Mouse (Mus musculus) kidney, embryonic 15.5 days (tissue): Measurements from ENCODE around the gene Lpp. TPM values are rescaled to one million over a fixed set of nuclear protein-coding genes. Genes with fewer than 3 reads are reported as not detected.
A peak's percentile ranks its signal among the peaks of the same experiment; 100 is the strongest.

Source experiments
- ATAC-seq: fragments of 200-750 bp; cut with Nextera tagmentation; replicated peaks from 2 replicates; pipeline ENCODE4 v1.8.0; 2017; ENCODE audit warnings: moderate TSS enrichment; ENCODE audit not compliant: low FRiP score
- H3K27ac ChIP-seq: fragments of 300-500 bp; sonication (generic); 2 replicates; pipeline ENCODE4 v1.5.1; 2015; ENCODE audit warnings: mild to moderate bottlenecking, inconsistent platforms
- H3K27me3 ChIP-seq: fragments of 300-500 bp; sonication (generic); 2 replicates; pipeline ENCODE4 v1.6.1; 2015; ENCODE audit warnings: inconsistent platforms
- H3K36me3 ChIP-seq: fragments of 300-500 bp; sonication (generic); 2 replicates; pipeline ENCODE4 v1.6.1; 2015; ENCODE audit warnings: inconsistent platforms
- H3K4me1 ChIP-seq: fragments of 300-500 bp; sonication (generic); 2 replicates; pipeline ENCODE4 v1.6.1; 2015; ENCODE audit warnings: inconsistent platforms
- H3K4me2 ChIP-seq: fragments of 300-500 bp; sonication (generic); 2 replicates; pipeline ENCODE4 v1.6.1; 2015; ENCODE audit warnings: moderate library complexity, mild to moderate bottlenecking, inconsistent platforms
- H3K4me3 ChIP-seq: fragments of 300-500 bp; sonication (generic); replicated peaks from 2 replicates; pipeline ENCODE4 v1.5.1; 2015; ENCODE audit warnings: mild to moderate bottlenecking, inconsistent platforms
- H3K9ac ChIP-seq: fragments of 300-500 bp; sonication (generic); 2 replicates; pipeline ENCODE4 v1.6.1; 2015; ENCODE audit warnings: mild to moderate bottlenecking, inconsistent platforms
- H3K9me3 ChIP-seq: fragments of 300-500 bp; sonication (generic); replicated peaks from 2 replicates; pipeline ENCODE4 v1.6.1; 2016; ENCODE audit warnings: inconsistent platforms
- WGBS: fragments of 180-500 bp; shearing (Covaris S2); methylation state at CpG from one replicate; pipeline ENCODE4 v1.1.7; 2015; ENCODE audit warnings: mixed read lengths; 5-methylcytosine and 5-hydroxymethylcytosine counted together
- polyA plus RNA-seq: library from polyadenylated mRNA; unstranded; fragments of >200 nt; fragmentation: Nextera tagmentation; extraction: Ambion mirVana; gene quantifications from 2 replicates; pipeline ENCODE4 v1.2.1, GENCODE M21; 2015

Gene Lpp
- polyA plus RNA-seq: 50.8 and 58.6 TPM in 2 replicates

DNA sequence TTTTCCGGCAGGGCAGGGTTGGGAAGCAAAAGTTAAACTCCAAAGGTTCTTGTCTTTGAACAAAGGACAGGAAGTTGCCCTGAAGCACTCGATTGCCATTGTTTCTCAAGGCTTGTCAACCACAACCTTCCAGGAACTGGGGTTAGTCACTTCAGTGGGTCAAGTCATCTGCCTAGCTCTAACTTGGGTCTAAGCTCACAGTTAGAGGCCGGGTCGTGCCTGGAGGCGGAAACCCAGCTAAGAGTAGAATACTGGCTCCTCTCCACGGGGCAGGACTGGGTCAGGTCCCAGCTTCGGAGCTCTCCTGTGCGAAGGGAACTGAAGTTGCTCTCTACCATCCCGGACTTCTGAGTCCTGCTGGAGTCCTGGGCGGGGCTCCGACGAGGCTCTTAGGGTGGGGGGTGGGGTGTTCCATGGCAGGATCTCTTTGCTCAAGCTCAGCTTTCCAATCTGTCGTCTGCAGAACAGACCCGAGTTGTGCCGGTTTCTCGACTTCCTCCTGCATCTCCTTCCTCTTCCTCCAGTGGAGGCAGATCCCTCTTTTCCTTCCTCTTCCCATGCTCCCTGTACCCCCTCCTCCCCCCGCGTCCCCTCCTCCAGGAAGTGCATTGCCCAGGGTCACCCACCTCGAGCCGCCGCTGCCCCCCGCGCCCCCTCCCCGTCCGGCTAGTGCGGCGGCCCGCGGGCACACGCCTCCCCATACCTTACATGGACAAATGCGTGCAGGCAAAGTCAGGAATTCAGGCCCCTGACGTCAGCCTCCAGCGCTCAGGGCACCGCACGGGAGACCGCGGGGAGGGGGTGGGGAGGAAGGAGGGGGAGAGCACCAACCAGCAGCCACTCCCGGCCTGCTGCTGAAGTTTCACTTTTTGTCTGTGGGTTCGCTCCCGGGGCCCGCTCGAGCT lies at the start of gene Lpp:
TSS of gene Lpp (plus strand) at position 857 of the 905 bp plus-strand sequence.
- peak; percentile 91 for ATAC-seq
- Histone ChIP-seq H3K36me3 (no peaks in the 10 kb centered on the region), H3K4me3 (peak within 1 kb of the TSS; percentile 83), H3K27ac (peak within 1 kb of the TSS; percentile 99), H3K9ac (peak within 1 kb of the TSS; percentile 90), H3K27me3 (no peaks in the 10 kb centered on the region), H3K4me1 (peaks cover 44% of the 10 kb centered on the region), H3K9me3 (0 out of 2 replicates have a peak, but pooled peaks cover 3% of the 10 kb centered on the region), H3K4me2 (peak within 1 kb of the TSS; percentile 72)
- 2% methylated on average over 42 of the region's 42 CpGs for WGBS

GRCm38 (mm10) chr16:24347582-24348411 lies 45.5 kb upstream of the Lpp start:
- peak overlapping the region; percentile 23; the same call in 1 of the 2 replicates for H3K4me3 ChIP-seq
- no peaks in the 10 kb centered on the region for H3K36me3 ChIP-seq
- ATAC-seq: peak; percentile 71; the same call in 1 of the 2 replicates
- 0 out of 2 replicates have a peak overlapping the region, but pooled peaks have one; percentile 35 for H3K27ac ChIP-seq
- H3K9me3 ChIP-seq: no peaks in the 10 kb centered on the region
- H3K9ac ChIP-seq: no peak overlapping the region
- peak overlapping the region; percentile 48 for H3K4me2 ChIP-seq
- peaks cover 25% of the 10 kb centered on the region for H3K4me1 ChIP-seq
- 25% methylated on average over 21 of the region's 21 CpGs for WGBS
- peaks cover 31% of the 10 kb centered on the region; the same call in 1 of the 2 replicates for H3K27me3 ChIP-seq

DNA sequence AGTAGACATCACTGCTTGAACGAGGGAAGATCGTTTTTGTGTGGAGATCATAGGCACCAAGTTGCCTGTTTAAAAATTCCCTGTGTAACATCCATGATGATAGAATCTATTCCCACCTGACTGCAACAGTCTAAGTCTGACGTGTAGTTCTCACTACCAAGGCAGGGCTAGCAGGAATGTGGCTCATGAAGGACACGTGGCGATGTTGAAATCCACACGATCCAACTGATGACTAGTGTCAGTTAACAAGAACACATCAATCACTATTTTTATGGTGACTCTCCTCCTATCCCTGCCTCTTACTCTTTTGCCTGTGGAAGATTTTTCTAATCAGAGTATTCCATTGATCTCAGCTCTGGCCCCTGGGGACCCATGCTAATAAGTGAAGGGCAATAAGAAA lies 43.0 kb upstream of the Lpp start:
- Histone ChIP-seq H3K4me3 (no peak overlapping the region), H3K4me2 (no peak overlapping the region), H3K4me1 (peaks cover 35% of the 10 kb centered on the region), H3K9ac (no peak overlapping the region), H3K36me3 (no peaks in the 10 kb centered on the region), H3K27me3 (peaks cover 22% of the 10 kb centered on the region), H3K9me3 (no peaks in the 10 kb centered on the region), H3K27ac (no peak overlapping the region)
- ATAC-seq: no peak
- 43% methylated on average over 6 of the region's 6 CpGs for WGBS

DNA sequence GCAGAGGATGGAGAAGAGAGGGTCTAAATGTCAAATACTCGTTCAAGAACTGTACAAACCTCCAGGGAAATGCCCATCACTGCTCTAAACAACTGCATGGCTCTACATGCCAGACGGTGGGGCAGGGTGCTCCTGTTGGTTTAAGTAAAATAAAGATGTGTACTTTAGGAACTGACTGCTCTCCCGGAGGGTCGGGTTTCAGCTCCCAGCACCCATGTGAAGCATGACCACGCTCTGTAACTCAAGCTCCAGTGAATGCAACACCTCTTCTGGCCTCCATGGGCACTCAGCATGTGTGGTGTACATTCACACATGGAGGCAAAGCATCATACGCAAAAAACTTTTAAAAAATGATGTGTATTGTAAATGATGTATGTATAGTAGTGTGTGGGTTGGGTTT lies 42.6 kb upstream of the Lpp start:
- peaks cover 22% of the 10 kb centered on the region for H3K27me3 ChIP-seq
- peak; percentile 35; the same call in 1 of the 2 replicates for ATAC-seq
- H3K36me3 ChIP-seq: no peaks in the 10 kb centered on the region
- 45% methylated on average over 6 of the region's 6 CpGs for WGBS
- no peak overlapping the region for H3K4me2 ChIP-seq
- no peak overlapping the region for H3K27ac ChIP-seq
- no peak overlapping the region for H3K4me3 ChIP-seq
- peaks cover 35% of the 10 kb centered on the region for H3K4me1 ChIP-seq
- H3K9ac ChIP-seq: no peak overlapping the region
- H3K9me3 ChIP-seq: no peaks in the 10 kb centered on the region

DNA sequence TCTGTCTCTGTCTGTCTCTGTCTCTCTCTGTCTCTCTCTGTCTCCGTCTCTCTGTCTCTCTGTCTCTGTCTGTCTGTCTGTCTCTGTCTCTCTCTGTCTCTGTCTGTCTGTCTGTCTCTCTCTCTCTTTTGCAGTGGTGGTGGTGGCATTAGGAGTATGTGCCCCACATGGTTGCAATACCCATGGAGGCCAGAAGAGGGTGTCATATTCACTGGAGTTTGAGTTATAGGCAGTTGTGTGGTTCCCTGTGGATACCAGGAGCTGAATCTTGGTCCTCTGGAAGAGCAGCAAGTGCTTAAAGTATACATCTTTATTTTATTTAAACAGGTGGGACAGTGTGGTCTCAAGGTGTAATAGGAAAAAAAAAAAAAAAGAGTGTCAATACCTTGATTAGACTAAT lies 41.5 kb upstream of the Lpp start:
- ATAC-seq: no peak
- WGBS: 100% methylated on average over 1 of the region's 1 CpGs

DNA sequence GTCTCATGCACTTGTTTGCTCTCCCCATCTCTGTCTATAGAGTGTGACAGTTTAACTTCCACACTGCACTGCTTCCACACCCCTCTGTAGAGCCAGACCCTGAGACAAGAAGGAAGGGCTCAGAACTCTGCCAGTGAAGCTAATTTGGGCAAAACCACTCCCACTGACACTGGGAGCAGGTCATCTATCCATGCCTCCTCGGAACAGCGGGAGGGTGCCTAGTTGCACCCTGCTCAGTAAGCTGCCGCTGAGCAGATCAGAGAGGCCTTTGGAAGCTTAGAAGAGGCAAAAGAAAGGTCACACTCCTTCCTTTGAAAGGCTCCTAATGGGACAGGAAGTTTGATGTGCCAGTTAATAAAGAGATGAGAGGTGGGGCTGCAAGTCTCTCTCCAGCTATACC lies 39.5 kb upstream of the Lpp start:
- ATAC-seq: no peak
- Histone ChIP-seq H3K9me3 (no peaks in the 10 kb centered on the region), H3K27ac (no peak overlapping the region), H3K36me3 (no peaks in the 10 kb centered on the region), H3K27me3 (peaks cover 18% of the 10 kb centered on the region; the same call in 1 of the 2 replicates), H3K4me2 (no peak overlapping the region), H3K4me3 (no peak overlapping the region), H3K4me1 (peaks cover 20% of the 10 kb centered on the region), H3K9ac (no peak overlapping the region)
- 9% methylated on average over 3 of the region's 3 CpGs for WGBS

More for the DNA sequence above, 41.5 kb upstream of the Lpp start:
- Histone ChIP-seq H3K4me1 (peaks cover 35% of the 10 kb centered on the region), H3K4me3 (no peak overlapping the region), H3K9ac (no peak overlapping the region), H3K9me3 (no peaks in the 10 kb centered on the region), H3K36me3 (no peaks in the 10 kb centered on the region), H3K27ac (no peak overlapping the region), H3K4me2 (no peak overlapping the region), H3K27me3 (peaks cover 18% of the 10 kb centered on the region; the same call in 1 of the 2 replicates)

GRCm38 (mm10) chr16:24361667-24362066 lies 31.6 kb upstream of the Lpp start:
- Histone ChIP-seq H3K4me2 (no peak overlapping the region), H3K27ac (no peak overlapping the region), H3K9ac (no peak overlapping the region), H3K4me1 (no peaks in the 10 kb centered on the region), H3K4me3 (no peak overlapping the region), H3K9me3 (no peaks in the 10 kb centered on the region), H3K36me3 (no peaks in the 10 kb centered on the region), H3K27me3 (no peaks in the 10 kb centered on the region)
- ATAC-seq: no peak
- 96% methylated on average over 1 of the region's 1 CpGs for whole genome bisulfite sequencing

GRCm38 (mm10) chr16:24364030-24364687 lies 29.1 kb upstream of the Lpp start:
- H3K9ac ChIP-seq: no peak overlapping the region
- no peaks in the 10 kb centered on the region for H3K9me3 ChIP-seq
- H3K4me3 ChIP-seq: no peak overlapping the region
- WGBS: 72% methylated on average over 7 of the region's 7 CpGs
- no peak overlapping the region for H3K4me2 ChIP-seq
- no peak for ATAC-seq
- peaks cover 4% of the 10 kb centered on the region; the same call in 1 of the 2 replicates for H3K4me1 ChIP-seq
- H3K27ac ChIP-seq: no peak overlapping the region
- no peaks in the 10 kb centered on the region for H3K36me3 ChIP-seq
- H3K27me3 ChIP-seq: no peaks in the 10 kb centered on the region

DNA sequence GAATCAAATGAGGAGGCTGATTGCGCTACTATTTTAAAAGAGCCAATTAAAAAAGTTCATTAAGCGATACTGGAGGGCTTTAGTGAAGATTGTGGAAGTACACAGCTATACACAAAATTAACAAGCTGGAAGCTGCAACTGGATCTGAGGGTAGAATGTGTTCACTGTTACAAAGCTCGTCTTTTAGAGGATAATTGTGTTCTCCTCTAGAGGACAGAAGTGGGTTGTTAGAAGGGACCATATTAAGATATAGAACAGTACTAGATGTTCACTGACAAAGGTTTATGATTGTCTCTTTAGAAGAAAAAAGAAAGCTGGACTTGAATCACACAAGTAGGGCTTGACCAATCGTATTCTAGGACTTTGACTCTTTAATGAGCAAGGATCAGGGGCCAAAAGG lies 27.4 kb upstream of the Lpp start:
- Histone ChIP-seq H3K9me3 (no peaks in the 10 kb centered on the region), H3K4me1 (peaks cover 4% of the 10 kb centered on the region; the same call in 1 of the 2 replicates), H3K4me2 (no peak overlapping the region), H3K27ac (no peak overlapping the region), H3K27me3 (no peaks in the 10 kb centered on the region), H3K4me3 (no peak overlapping the region), H3K36me3 (no peaks in the 10 kb centered on the region), H3K9ac (no peak overlapping the region)
- no peak for ATAC-seq
- WGBS: 76% methylated on average over 4 of the region's 4 CpGs

DNA sequence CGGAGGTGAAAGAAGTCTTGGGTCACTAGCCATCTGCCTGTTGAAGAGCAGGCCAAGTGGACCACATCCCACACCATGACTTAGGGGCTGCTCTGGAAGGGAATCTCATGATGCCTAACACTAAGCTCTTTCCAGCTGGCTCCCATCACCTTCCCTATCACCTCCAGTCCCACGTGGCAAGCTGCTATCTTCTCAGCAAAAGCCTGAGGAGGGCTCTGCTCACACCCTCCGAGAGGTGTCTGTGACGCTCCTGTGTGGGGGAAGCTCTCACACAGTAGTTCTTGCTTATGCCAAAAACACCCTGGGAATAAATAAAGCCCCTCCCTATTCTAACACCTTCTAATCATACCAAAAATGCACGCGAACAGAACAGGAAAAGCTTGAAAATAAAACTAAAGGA lies 26.2 kb upstream of the Lpp start:
- Histone ChIP-seq H3K4me2 (no peak overlapping the region), H3K9ac (no peak overlapping the region), H3K27me3 (no peaks in the 10 kb centered on the region), H3K27ac (no peak overlapping the region), H3K9me3 (no peaks in the 10 kb centered on the region), H3K4me1 (peaks cover 4% of the 10 kb centered on the region; the same call in 1 of the 2 replicates), H3K4me3 (no peak overlapping the region), H3K36me3 (no peaks in the 10 kb centered on the region)
- no peak for ATAC-seq
- 48% methylated on average over 6 of the region's 6 CpGs for WGBS

DNA sequence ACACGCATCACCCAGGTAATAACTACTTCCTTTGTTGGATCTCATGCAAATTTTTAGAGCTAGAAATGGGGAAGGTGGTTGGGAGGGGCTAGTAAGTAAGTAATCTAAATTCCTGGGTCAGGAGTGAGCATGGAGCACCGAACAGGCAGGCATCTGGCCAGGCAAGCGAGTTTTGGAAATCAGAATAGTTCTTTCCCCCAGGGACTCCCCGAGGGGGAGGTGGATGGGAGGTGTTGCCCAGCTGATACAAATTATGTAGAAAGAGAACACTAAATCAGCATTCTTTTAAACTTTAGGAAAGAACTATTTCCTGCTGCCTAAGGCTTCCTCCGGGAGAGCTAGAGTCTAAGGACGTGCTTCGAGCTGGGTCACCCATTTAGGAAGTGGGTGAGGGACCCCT lies 25.8 kb upstream of the Lpp start:
- H3K4me2 ChIP-seq: no peak overlapping the region
- H3K9ac ChIP-seq: no peak overlapping the region
- H3K36me3 ChIP-seq: no peaks in the 10 kb centered on the region
- 40% methylated on average over 7 of the region's 7 CpGs for WGBS
- no peak overlapping the region for H3K27ac ChIP-seq
- no peak overlapping the region for H3K4me3 ChIP-seq
- H3K9me3 ChIP-seq: no peaks in the 10 kb centered on the region
- no peak for ATAC-seq
- H3K27me3 ChIP-seq: no peaks in the 10 kb centered on the region
- H3K4me1 ChIP-seq: peaks cover 4% of the 10 kb centered on the region; the same call in 1 of the 2 replicates
